Mouse (Mus musculus) heart, embryonic 14.5 days (tissue): Measurements from ENCODE around the gene Evc. TPM values are rescaled to one million over a fixed set of nuclear protein-coding genes. Genes with fewer than 3 reads are reported as not detected.
A peak's percentile ranks its signal among the peaks of the same experiment; 100 is the strongest.

Experiments used
- ATAC-seq: fragments of 200-750 bp; cut with Nextera tagmentation; 2 replicates; pipeline ENCODE4 v1.8.0; 2017; ENCODE audit warnings: low read depth, moderate TSS enrichment; ENCODE audit not compliant: insufficient number of reproducible peaks, insufficient read depth, low FRiP score
- H3K27ac ChIP-seq, 2 experiments: fragments of 200-500 bp in 1 of 2; fragments of 300-500 bp in 1 of 2; sonication (generic) in 1 of 2; replicated peaks in 1 of 2; 2 replicates each; pipeline ENCODE4 v1.5.1; 2012 to 2014; ENCODE audit warnings: low read depth in 2 of 2, low read length in 2 of 2, control low read depth in 1 of 2, mild to moderate bottlenecking in 1 of 2, mixed read lengths in 1 of 2; ENCODE audit not compliant: control insufficient read depth in 1 of 2, insufficient read depth in 1 of 2
- H3K27me3 ChIP-seq: fragments of 300-500 bp; sonication (generic); 2 replicates; pipeline ENCODE4 v1.6.1; 2014; ENCODE audit warnings: mild to moderate bottlenecking, low read length, control low read depth; ENCODE audit not compliant: control insufficient read depth, insufficient read depth
- H3K36me3 ChIP-seq: fragments of 300-500 bp; sonication (generic); 2 replicates; pipeline ENCODE4 v1.6.1; 2014; ENCODE audit warnings: mild to moderate bottlenecking, control low read depth, low read length, mixed read lengths; ENCODE audit not compliant: control insufficient read depth, insufficient read depth
- H3K4me1 ChIP-seq, 2 experiments: fragments of 200-500 bp in 1 of 2; fragments of 300-500 bp in 1 of 2; sonication (generic) in 1 of 2; 2 replicates each; pipeline ENCODE4 v1.6.1; 2012 to 2014; ENCODE audit warnings: low read length in 2 of 2, control low read depth in 1 of 2, mixed read lengths in 1 of 2; ENCODE audit not compliant: control insufficient read depth in 2 of 2, insufficient read depth in 2 of 2
- H3K4me2 ChIP-seq: fragments of 300-500 bp; sonication (generic); 2 replicates; pipeline ENCODE4 v1.6.1; 2014; ENCODE audit warnings: mild to moderate bottlenecking, low read length
- H3K4me3 ChIP-seq, 2 experiments: fragments of 200-500 bp in 1 of 2; fragments of 300-500 bp in 1 of 2; sonication (generic) in 1 of 2; 2 replicates each; pipeline ENCODE4 v1.5.1; 2012 to 2014; ENCODE audit warnings: low read length in 2 of 2, mild to moderate bottlenecking in 2 of 2, control low read depth in 1 of 2, low read depth in 1 of 2, moderate library complexity in 1 of 2; ENCODE audit not compliant: control insufficient read depth in 1 of 2, insufficient read depth in 1 of 2
- H3K9ac ChIP-seq: fragments of 300-500 bp; sonication (generic); 2 replicates; pipeline ENCODE4 v1.6.1; 2014; ENCODE audit warnings: mild to moderate bottlenecking, low read length
- H3K9me3 ChIP-seq: fragments of 300-500 bp; sonication (generic); 2 replicates; pipeline ENCODE4 v1.6.1; 2016; ENCODE audit warnings: low read length, control low read depth; ENCODE audit not compliant: control insufficient read depth
- WGBS: fragments of 180-500 bp; shearing (Covaris S2); extraction: QIAGEN DNeasy Blood & Tissue Kit; methylation state at CpG from one replicate; pipeline ENCODE4 v1.1.7; 2014; 5-methylcytosine and 5-hydroxymethylcytosine counted together
- polyA plus RNA-seq: library from polyadenylated mRNA; unstranded; fragments of >200 nt; fragmentation: Nextera tagmentation; extraction: Ambion mirVana; gene quantifications from 2 replicates; pipeline ENCODE4 v1.2.1, GENCODE M21; 2014

Evc gene
- polyA plus RNA-seq, 1 experiment from 2014 or later: 3.7 TPM

DNA sequence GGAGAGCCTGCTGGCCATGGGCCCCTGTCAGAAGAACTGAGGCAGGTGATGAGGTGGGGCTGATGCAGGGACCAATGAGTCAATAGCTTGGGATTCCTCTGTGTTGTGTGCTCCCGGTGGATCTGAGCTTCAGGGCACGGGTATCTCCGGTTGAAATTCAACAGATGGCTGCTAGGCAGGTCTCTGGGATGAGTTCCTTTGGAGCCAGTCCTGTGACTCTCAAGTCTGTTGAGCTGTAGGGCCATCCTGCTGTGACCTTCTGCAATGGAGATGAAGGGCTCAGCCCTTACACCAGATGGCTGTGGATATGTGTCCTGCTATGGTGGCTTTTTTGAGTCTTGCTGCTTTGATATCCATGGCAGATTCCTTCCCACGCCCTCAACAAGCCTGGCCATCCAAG is 89.2 kb downstream of the Evc start:
- 27% methylated on average over 4 of the region's 4 CpGs for WGBS
- no peak overlapping the region for H3K4me2 ChIP-seq
- H3K4me1 ChIP-seq: peaks cover 3% of the 10 kb centered on the region in 2 experiments; a peak in 2 of 4 replicates
- no peak for ATAC-seq
- H3K36me3 ChIP-seq: no peaks in the 10 kb centered on the region
- no peak overlapping the region for H3K27ac ChIP-seq
- no peaks in the 10 kb centered on the region for H3K9me3 ChIP-seq
- peaks cover 58% of the 10 kb centered on the region for H3K27me3 ChIP-seq
- H3K9ac ChIP-seq: no peak overlapping the region
- no peak overlapping the region for H3K4me3 ChIP-seq

- WGBS: 1% methylated on average over 33 of the region's 37 CpGs
- H3K27ac ChIP-seq: peak overlapping the region in 1 of 2 experiments; percentile 1; a peak in 1 of 4 replicates
- peak overlapping the region; percentile 70 for H3K4me2 ChIP-seq
- no peaks in the 10 kb centered on the region for H3K9me3 ChIP-seq
- H3K4me3 ChIP-seq: peak overlapping the region; percentile 44 to 46
- H3K4me1 ChIP-seq: peaks cover 3 to 12% of the 10 kb centered on the region in 2 experiments; a peak in 3 of 4 replicates
- peaks cover 70% of the 10 kb centered on the region for H3K27me3 ChIP-seq
- H3K36me3 ChIP-seq: no peaks in the 10 kb centered on the region
- no peak for ATAC-seq
- peak overlapping the region; percentile 52 for H3K9ac ChIP-seq
Measured at GRCm38 (mm10) chr5:37246138-37246910, 90.4 kb downstream of the Evc start.

DNA sequence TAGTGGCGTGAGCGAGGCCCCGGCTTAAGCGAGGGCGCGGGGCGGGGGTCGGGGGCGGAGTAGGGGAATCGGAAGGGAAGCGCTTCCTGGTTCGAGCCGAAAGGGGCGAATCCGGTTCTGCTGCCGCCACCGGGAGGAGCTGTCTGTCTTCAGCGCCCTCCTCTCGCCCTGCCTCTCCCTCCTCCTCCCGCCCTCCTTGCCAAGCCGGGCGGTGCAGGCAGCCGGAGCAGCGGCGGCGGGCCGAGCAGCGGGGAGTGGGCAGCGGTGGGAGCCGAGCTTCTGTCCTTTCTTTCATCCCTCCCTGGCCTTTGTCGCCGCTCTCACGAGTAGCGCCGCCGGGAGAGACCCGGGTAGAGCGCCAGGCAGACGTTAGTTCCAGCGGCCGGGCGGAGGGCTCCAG is 91.0 kb downstream of the Evc start:
- Histone ChIP-seq H3K27me3 (peaks cover 76% of the 10 kb centered on the region), H3K4me1 (peaks cover 3 to 12% of the 10 kb centered on the region in 2 experiments; a peak in 3 of 4 replicates), H3K9me3 (no peaks in the 10 kb centered on the region), H3K4me2 (peak overlapping the region; percentile 70), H3K27ac (peak overlapping the region; percentile 17 to 55; a peak in 2 of 4 replicates), H3K4me3 (peak overlapping the region; percentile 44 to 46), H3K36me3 (no peaks in the 10 kb centered on the region), H3K9ac (peak overlapping the region; percentile 52)
- WGBS: under 1% methylated on average over 39 of the region's 42 CpGs
- ATAC-seq: 0 out of 2 replicates have a peak, but pooled peaks have one; percentile 37

- no peaks in the 10 kb centered on the region for H3K36me3 ChIP-seq
- H3K9me3 ChIP-seq: no peaks in the 10 kb centered on the region
- H3K4me3 ChIP-seq: no peak overlapping the region
- H3K4me1 ChIP-seq: peaks cover 3 to 12% of the 10 kb centered on the region in 2 experiments; a peak in 3 of 4 replicates
- no peak for ATAC-seq
- H3K4me2 ChIP-seq: peak overlapping the region; percentile 70
- H3K27me3 ChIP-seq: peaks cover 85% of the 10 kb centered on the region
- WGBS: 28% methylated on average over 9 of the region's 9 CpGs
- no peak overlapping the region for H3K9ac ChIP-seq
- H3K27ac ChIP-seq: peak overlapping the region; percentile 15 to 55; a peak in 3 of 4 replicates
Measured at GRCm38 (mm10) chr5:37244666-37245242, 91.9 kb downstream of the Evc start.

- ATAC-seq: no peak
- Histone ChIP-seq H3K4me2 (no peak overlapping the region), H3K36me3 (no peaks in the 10 kb centered on the region), H3K9ac (no peak overlapping the region), H3K4me3 (no peak overlapping the region), H3K27me3 (peaks cover 91% of the 10 kb centered on the region), H3K27ac (no peak overlapping the region), H3K4me1 (peaks cover 3 to 12% of the 10 kb centered on the region in 2 experiments; a peak in 3 of 4 replicates), H3K9me3 (no peaks in the 10 kb centered on the region)
- WGBS: 5% methylated on average over 13 of the region's 13 CpGs
Measured at GRCm38 (mm10) chr5:37244161-37244560, 92.5 kb downstream of the Evc start.

- H3K36me3 ChIP-seq: no peaks in the 10 kb centered on the region
- no peak for ATAC-seq
- H3K27me3 ChIP-seq: peaks cover 90% of the 10 kb centered on the region
- peaks cover 3 to 12% of the 10 kb centered on the region in 2 experiments; a peak in 3 of 4 replicates for H3K4me1 ChIP-seq
- no peak overlapping the region for H3K9ac ChIP-seq
- no peak overlapping the region for H3K4me3 ChIP-seq
- 4% methylated on average over 19 of the region's 19 CpGs for whole genome bisulfite sequencing
- no peak overlapping the region for H3K4me2 ChIP-seq
- no peaks in the 10 kb centered on the region for H3K9me3 ChIP-seq
- no peak overlapping the region for H3K27ac ChIP-seq
Measured at GRCm38 (mm10) chr5:37243169-37243886, 93.4 kb downstream of the Evc start.

GRCm38 (mm10) chr5:37242360-37243168 is 94.1 kb downstream of the Evc start:
- H3K9ac ChIP-seq: no peak overlapping the region
- WGBS: 9% methylated on average over 44 of the region's 44 CpGs
- H3K36me3 ChIP-seq: no peaks in the 10 kb centered on the region
- no peak overlapping the region for H3K27ac ChIP-seq
- peak overlapping the region; percentile 20 to 27; a peak in 3 of 4 replicates for H3K4me3 ChIP-seq
- peak overlapping the region; percentile 63 for H3K4me2 ChIP-seq
- no peaks in the 10 kb centered on the region for H3K9me3 ChIP-seq
- H3K4me1 ChIP-seq: peaks cover 3 to 12% of the 10 kb centered on the region in 2 experiments; a peak in 3 of 4 replicates
- no peak for ATAC-seq
- H3K27me3 ChIP-seq: peaks cover 82% of the 10 kb centered on the region
